Mouse (Mus musculus) adrenal gland, adult 18-20 months (tissue): ENCODE results near the gene Gpr4. TPM values are rescaled to one million over a fixed set of nuclear protein-coding genes. Genes with fewer than 3 reads are reported as not detected.

ENCODE experiments used
- DNase-seq, 2 experiments: peaks; one replicate each; pipeline ENCODE4 v3.0.0; 2021 to 2022; ENCODE audit warnings: low spot score in 2 of 2
- total RNA-seq, 2 experiments: library from RNA; stranded (reverse); gene quantifications; 1 replicate in 1 of 2; 2 replicates in 1 of 2; pipeline ENCODE4 v1.2.3; 2021

Gene Gpr4
- total RNA-seq, 2 experiments from 2014 or later = 7.7 to 17.3 TPM

- no peak for DNase-seq
Observed at GRCm38 (mm10) chr7:19184758-19185157, 27.6 kb upstream of the Gpr4 start.

- DNase-seq = no peak
Observed at GRCm38 (mm10) chr7:19194676-19195075, 17.7 kb upstream of the Gpr4 start.

- peak in 1 of 2 experiments; percentile 45 for DNase-seq
Observed at GRCm38 (mm10) chr7:19196676-19197075, 15.7 kb upstream of the Gpr4 start.

GRCm38 (mm10) chr7:19197985-19198384 is 14.4 kb upstream of the Gpr4 start:
- DNase-seq = peak; percentile 39 to 59

DNA sequence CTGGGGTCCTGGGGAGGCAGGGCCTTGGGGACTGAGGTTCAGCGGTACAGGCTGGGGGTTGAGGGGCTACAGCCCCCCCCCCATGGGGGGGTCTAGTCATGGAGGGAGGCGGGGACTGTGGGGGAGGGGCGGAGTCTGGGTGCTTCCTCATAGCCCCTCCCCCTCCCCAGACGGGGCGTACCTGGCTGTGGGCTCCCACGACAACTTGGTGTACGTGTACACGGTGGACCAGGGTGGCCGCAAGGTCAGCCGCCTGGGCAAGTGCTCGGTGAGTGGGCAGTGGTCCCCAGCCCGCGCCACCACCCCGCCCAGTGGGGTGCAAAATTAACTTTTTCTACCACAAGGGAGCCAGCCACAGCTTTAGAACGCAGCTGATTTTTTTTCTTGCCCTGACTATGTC is 10.7 kb upstream of the Gpr4 start:
- DNase-seq = no peak

- DNase-seq = no peak
Observed at GRCm38 (mm10) chr7:19202065-19202850, 10.1 kb upstream of the Gpr4 start.

- no peak for DNase-seq
Observed at GRCm38 (mm10) chr7:19208201-19208910, 4.0 kb upstream of the Gpr4 start.

DNA sequence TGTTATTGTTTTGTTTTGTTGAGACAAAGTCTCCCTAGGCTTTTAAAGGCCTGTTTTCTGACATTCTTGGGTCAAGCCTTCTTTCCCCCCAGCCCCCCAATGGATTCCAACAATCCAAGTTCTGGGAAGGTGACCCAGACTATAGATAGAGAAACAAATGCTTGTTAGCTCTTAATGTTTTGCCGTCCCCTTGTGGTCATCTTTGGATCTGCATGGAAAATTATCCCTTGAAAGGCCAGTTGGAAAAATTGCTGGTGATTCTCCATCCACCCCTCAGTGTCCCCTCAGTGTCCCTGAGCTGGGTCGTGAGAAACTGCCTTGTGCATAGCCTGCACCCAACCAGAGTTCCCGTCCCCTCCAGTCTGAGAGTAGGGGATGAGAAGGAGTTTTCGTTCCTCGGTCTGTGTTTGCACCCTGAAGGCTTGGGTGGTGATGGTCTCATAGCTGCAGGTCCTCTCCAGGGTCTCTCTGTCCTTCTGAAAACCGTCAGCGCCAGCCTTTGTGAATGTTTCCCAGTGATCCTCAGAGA is 3.3 kb upstream of the Gpr4 start:
- DNase-seq = peak; percentile 42 to 56

DNA sequence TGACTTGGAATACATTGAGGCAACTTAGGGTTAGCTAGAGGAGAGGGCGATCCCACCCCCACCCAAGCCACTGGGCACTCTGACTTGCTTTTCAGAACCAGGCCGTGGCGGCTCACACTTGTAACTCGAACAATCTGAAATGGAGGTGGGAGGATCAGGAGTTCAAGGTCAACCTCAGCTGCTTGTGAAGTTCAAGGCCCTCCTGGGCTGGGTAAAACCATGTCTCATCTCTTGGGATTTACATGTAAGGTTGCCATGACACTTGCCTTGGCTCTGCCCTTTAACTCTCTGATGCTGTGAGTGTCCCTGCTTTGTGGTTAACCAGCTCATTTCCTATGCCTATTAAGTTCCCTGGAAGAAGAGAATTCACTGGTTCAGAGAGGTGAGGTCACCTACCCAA is 2.8 kb upstream of the Gpr4 start:
- no peak for DNase-seq

DNA sequence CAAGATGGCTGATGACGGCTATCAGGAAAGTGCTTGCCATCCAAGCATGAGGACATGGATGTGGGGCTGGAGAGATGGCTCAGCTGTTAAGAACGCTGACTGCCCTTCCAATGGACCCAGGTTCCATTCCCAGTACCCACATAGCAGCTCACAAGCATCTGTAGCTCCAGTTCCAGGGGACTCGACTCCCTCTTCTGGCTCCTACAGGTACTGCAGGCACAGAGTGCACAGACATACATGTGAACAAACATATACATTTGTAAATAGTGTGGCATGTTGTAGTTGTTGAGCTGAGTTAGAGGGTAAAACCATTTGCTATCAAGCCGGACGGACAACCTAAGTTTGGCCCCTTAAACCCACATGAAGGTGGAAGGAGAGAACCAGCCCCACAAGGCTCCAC is 2.3 kb upstream of the Gpr4 start:
- DNase-seq = no peak

- no peak for DNase-seq
Observed at GRCm38 (mm10) chr7:19211041-19211675, 1.2 kb upstream of the Gpr4 start.

DNA sequence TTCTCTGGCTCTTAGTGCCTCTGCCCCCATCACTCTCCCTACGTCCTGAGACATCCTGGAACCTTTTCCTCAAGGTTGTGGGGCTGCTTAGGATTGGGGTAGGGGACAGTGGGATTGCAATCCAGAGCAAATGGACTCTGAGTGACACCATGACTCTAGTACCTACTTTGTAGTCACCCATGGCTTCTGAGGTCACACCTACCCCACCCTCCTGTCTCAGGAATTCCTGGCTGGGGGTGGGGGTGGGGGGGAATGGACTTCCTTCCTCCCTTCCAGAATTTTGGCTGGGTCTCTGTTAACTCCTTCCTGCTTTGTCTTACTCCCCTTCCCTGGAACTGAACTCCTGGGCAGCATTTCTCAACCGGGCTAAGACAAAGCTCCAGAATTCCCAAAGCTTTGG is 1.0 kb downstream of the Gpr4 start:
- DNase-seq = no peak

DNA sequence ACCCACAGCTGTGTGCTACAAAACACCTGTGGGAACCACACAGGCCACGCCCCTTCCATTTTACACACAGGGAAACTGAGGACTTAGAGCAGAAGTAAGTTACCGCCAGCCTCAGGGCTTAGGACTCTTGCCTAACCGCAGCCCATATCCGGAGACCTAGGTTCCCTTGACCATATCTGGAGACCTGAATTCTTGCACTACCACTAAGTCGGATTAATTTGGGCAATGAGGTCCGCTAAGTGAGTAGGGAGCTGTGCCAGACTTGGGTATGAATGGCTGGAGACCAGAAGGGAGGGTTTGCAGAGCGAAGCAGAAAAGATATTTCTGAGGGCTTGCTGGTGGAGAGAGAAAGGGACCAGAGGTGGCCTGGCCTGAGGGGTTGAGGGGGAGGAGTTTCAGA is 2.0 kb downstream of the Gpr4 start:
- DNase-seq = no peak

DNA sequence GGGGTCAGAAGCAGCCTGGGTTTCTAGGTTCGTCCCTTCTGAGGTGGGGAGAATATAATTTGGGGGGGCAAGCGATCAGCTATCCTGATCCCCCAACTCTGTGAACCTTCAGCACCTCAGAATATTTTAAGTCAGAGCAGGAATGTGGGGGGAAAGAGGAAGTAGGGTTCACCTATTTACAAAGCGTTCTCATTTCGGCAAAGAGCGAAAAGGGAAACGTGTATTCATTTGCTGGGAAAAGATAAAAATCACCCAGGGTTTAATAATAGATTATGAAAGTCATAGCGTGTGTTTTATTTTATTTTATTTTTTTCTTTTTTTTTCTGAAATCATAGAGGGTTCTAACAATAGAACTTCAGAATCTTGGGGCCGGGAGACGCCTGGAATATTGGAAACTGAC is 2.6 kb downstream of the Gpr4 start:
- DNase-seq = no peak

- DNase-seq = no peak
Observed at GRCm38 (mm10) chr7:19217492-19217891, 5.2 kb downstream of the Gpr4 start.

- no peak for DNase-seq
Observed at GRCm38 (mm10) chr7:19217944-19218343, 5.6 kb downstream of the Gpr4 start.

- DNase-seq = no peak
Observed at GRCm38 (mm10) chr7:19220061-19220460, 7.7 kb downstream of the Gpr4 start.

DNA sequence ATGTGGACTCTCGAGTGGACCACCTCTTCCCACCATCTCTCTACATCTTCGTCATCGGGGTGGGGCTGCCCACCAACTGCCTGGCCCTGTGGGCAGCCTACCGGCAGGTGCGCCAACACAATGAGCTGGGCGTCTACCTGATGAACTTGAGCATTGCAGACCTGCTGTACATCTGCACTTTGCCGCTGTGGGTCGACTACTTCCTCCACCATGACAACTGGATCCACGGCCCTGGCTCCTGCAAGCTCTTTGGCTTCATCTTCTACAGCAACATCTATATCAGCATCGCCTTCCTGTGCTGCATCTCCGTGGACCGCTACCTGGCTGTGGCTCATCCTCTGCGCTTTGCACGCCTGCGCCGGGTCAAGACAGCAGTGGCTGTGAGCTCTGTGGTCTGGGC is 9.9 kb downstream of the Gpr4 start:
- no peak for DNase-seq

DNA sequence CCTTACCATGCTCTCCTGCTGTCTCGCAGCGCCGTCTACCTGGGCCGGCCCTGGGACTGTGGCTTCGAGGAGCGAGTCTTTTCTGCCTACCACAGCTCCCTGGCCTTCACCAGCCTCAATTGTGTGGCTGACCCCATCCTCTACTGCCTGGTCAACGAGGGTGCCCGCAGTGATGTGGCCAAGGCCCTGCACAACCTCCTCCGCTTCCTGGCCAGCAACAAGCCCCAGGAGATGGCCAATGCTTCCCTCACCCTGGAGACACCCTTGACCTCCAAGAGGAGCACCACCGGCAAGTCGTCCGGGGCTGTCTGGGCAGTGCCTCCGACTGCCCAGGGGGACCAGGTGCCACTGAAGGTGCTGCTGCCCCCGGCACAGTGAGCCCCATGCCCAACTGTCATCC is 10.5 kb downstream of the Gpr4 start:
- DNase-seq = no peak

DNA sequence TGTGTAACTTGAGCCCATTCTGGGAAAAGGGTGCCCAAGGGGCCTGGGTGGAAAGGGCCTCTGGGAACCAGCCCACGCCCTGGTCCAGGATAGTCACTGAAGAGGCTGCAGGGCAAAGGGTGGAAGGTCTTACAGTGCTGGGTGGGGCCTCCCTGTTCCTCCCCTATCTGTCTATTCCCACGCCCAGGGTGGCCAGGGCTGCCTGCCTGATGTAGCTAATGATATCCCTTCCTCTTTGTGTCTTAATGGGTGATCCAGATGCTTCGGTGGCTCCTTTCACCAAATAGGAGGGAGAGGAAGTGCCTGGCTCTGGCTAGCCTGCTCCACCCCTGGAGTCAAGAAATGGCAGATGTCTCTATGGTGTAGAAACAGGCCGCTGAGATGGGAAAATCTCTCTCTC is 12.6 kb downstream of the Gpr4 start:
- no peak for DNase-seq

DNA sequence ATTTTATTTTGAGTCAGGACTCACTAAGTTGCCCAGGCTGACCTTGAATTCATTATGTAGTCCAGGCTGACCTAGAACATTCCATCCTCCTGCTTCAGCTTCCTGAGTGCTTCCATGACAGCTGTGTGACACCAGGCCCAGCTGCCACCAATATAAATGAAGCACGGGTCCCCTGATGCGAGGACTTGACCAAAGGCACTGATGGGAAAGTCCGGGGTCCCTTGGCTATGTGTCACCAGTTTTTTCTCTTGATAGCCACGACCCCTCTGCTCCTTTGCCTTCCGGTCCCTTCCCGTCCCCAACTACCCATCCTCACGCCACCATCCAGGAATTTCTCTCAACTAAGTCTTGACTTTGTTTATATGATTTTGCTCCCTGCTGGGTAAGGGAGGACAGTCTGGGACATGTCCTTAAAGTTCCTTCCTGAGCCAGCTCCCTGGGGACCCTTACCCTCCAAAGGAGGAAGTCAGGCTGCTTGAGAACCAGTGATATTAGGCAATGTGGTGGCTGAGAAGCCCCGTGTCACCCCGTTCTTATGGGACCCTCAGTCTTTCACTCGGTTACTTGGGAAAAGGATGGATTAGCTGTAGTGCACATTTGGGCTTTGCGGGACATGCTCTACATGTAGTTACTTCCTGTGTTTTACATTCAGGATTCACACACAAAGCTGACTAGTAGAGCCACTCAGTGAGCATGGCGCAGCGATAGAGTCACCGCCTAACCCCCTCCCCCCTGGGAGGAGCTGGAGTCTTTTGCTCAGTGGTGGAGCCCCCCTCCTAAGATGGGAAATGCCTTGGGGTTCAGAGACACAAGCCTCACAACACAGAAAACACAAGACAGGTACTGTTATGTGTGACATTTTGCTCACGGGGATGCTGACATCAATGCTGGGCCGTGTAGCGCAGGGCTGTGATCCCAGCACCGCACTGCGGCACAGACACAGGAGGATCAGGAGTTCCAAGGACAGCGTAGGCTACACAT is 14.8 kb downstream of the Gpr4 start:
- DNase-seq = peak; percentile 23 to 33
